Mouse (Mus musculus) hindbrain, embryonic 15.5 days (tissue): Measurements from ENCODE around the gene Cpvl. TPM values are rescaled to one million over a fixed set of nuclear protein-coding genes. Genes with fewer than 3 reads are reported as not detected.

ENCODE experiments used
- ATAC-seq: fragments of 200-750 bp; cut with Nextera tagmentation; 2 replicates; pipeline ENCODE4 v1.8.0; 2017; ENCODE audit warnings: low read depth, moderate number of reproducible peaks, moderate TSS enrichment; ENCODE audit not compliant: low FRiP score
- H3K27ac ChIP-seq: fragments of 300-500 bp; sonication (generic); replicated peaks from 2 replicates; pipeline ENCODE4 v1.5.1; 2015; ENCODE audit warnings: mild to moderate bottlenecking, inconsistent platforms
- H3K27me3 ChIP-seq: fragments of 300-500 bp; sonication (generic); 2 replicates; pipeline ENCODE4 v1.6.1; 2015; ENCODE audit warnings: control low read depth, inconsistent platforms
- H3K36me3 ChIP-seq: fragments of 300-500 bp; sonication (generic); 2 replicates; pipeline ENCODE4 v1.6.1; 2015; ENCODE audit warnings: control low read depth, inconsistent platforms
- H3K4me1 ChIP-seq: fragments of 300-500 bp; sonication (generic); replicated peaks from 2 replicates; pipeline ENCODE4 v1.6.1; 2015; ENCODE audit warnings: control low read depth, inconsistent platforms
- H3K4me2 ChIP-seq: fragments of 300-500 bp; sonication (generic); 2 replicates; pipeline ENCODE4 v1.6.1; 2015; ENCODE audit warnings: moderate library complexity, mild to moderate bottlenecking, inconsistent platforms
- H3K4me3 ChIP-seq: fragments of 300-500 bp; sonication (generic); 2 replicates; pipeline ENCODE4 v1.5.1; 2015; ENCODE audit warnings: mild to moderate bottlenecking, inconsistent platforms
- H3K9ac ChIP-seq: fragments of 300-500 bp; sonication (generic); 2 replicates; pipeline ENCODE4 v1.6.1; 2015; ENCODE audit warnings: inconsistent platforms
- H3K9me3 ChIP-seq: fragments of 300-500 bp; sonication (generic); 2 replicates; pipeline ENCODE4 v1.6.1; 2016; ENCODE audit warnings: control low read depth, inconsistent platforms
- WGBS: fragments of 180-500 bp; shearing (Covaris S2); methylation state at CpG from one replicate; pipeline ENCODE4 v1.1.7; 2015; 5-methylcytosine and 5-hydroxymethylcytosine counted together
- polyA plus RNA-seq: library from polyadenylated mRNA; unstranded; fragments of >200 nt; fragmentation: Nextera tagmentation; extraction: Ambion mirVana; gene quantifications from 2 replicates; pipeline ENCODE4 v1.2.1, GENCODE M21; 2015

Cpvl gene
- polyA plus RNA-seq, 1 experiment from 2014 or later, result not detected

GRCm38 (mm10) chr6:53879567-53879966 is 98.9 kb downstream of the Cpvl start:
- no peak for ATAC-seq
- Histone ChIP-seq H3K4me1 (peaks cover 21% of the 10 kb centered on the region), H3K9me3 (no peaks in the 10 kb centered on the region), H3K9ac (no peak overlapping the region), H3K36me3 (no peaks in the 10 kb centered on the region), H3K4me3 (no peak overlapping the region), H3K27ac (no peak overlapping the region), H3K27me3 (no peaks in the 10 kb centered on the region), H3K4me2 (no peak overlapping the region)
- 93% methylated on average over 8 of the region's 8 CpGs for WGBS

- no peaks in the 10 kb centered on the region for H3K9me3 ChIP-seq
- 90% methylated on average over 9 of the region's 9 CpGs for WGBS
- H3K4me1 ChIP-seq, result peaks cover 4% of the 10 kb centered on the region; the same call in 1 of the 2 replicates
- ATAC-seq, result no peak
- no peak overlapping the region for H3K4me2 ChIP-seq
- no peak overlapping the region for H3K27ac ChIP-seq
- no peak overlapping the region for H3K9ac ChIP-seq
- no peak overlapping the region for H3K4me3 ChIP-seq
- no peaks in the 10 kb centered on the region for H3K27me3 ChIP-seq
- no peaks in the 10 kb centered on the region for H3K36me3 ChIP-seq
These were observed 103.5 kb downstream of the Cpvl start for GRCm38 (mm10) chr6:53874881-53875429.

GRCm38 (mm10) chr6:53871903-53872302 is 106.6 kb downstream of the Cpvl start:
- no peak overlapping the region for H3K9ac ChIP-seq
- no peaks in the 10 kb centered on the region for H3K27me3 ChIP-seq
- H3K4me2 ChIP-seq, result no peak overlapping the region
- ATAC-seq, result no peak
- 93% methylated on average over 6 of the region's 6 CpGs for WGBS
- no peak overlapping the region for H3K27ac ChIP-seq
- 0 out of 2 replicates have a peak, but pooled peaks cover 4% of the 10 kb centered on the region for H3K4me1 ChIP-seq
- H3K36me3 ChIP-seq, result no peaks in the 10 kb centered on the region
- no peaks in the 10 kb centered on the region for H3K9me3 ChIP-seq
- H3K4me3 ChIP-seq, result no peak overlapping the region

- Histone ChIP-seq H3K4me3 (no peak overlapping the region), H3K9ac (no peak overlapping the region), H3K4me2 (no peak overlapping the region), H3K4me1 (no peaks in the 10 kb centered on the region), H3K36me3 (no peaks in the 10 kb centered on the region), H3K9me3 (no peaks in the 10 kb centered on the region), H3K27ac (no peak overlapping the region), H3K27me3 (no peaks in the 10 kb centered on the region)
- ATAC-seq, result no peak
- 73% methylated on average over 2 of the region's 2 CpGs for WGBS
These were observed 115.5 kb downstream of the Cpvl start for GRCm38 (mm10) chr6:53863011-53863410.

GRCm38 (mm10) chr6:53859106-53859505 is 119.4 kb downstream of the Cpvl start:
- 49% methylated on average over 1 of the region's 1 CpGs for WGBS
- no peaks in the 10 kb centered on the region for H3K27me3 ChIP-seq
- no peaks in the 10 kb centered on the region for H3K4me1 ChIP-seq
- no peak overlapping the region for H3K27ac ChIP-seq
- ATAC-seq, result no peak
- H3K4me3 ChIP-seq, result no peak overlapping the region
- H3K9ac ChIP-seq, result no peak overlapping the region
- no peak overlapping the region for H3K4me2 ChIP-seq
- H3K9me3 ChIP-seq, result no peaks in the 10 kb centered on the region
- H3K36me3 ChIP-seq, result no peaks in the 10 kb centered on the region

GRCm38 (mm10) chr6:53857822-53858221 is 120.6 kb downstream of the Cpvl start:
- Histone ChIP-seq H3K4me1 (no peaks in the 10 kb centered on the region), H3K4me3 (no peak overlapping the region), H3K36me3 (no peaks in the 10 kb centered on the region), H3K9me3 (no peaks in the 10 kb centered on the region), H3K9ac (no peak overlapping the region), H3K27me3 (no peaks in the 10 kb centered on the region), H3K4me2 (no peak overlapping the region), H3K27ac (no peak overlapping the region)
- 55% methylated on average over 7 of the region's 7 CpGs for WGBS
- ATAC-seq, result no peak

GRCm38 (mm10) chr6:53856775-53857174 is 121.7 kb downstream of the Cpvl start:
- H3K36me3 ChIP-seq, result no peaks in the 10 kb centered on the region
- no peak overlapping the region for H3K4me3 ChIP-seq
- no peak overlapping the region for H3K27ac ChIP-seq
- 85% methylated on average over 2 of the region's 2 CpGs for WGBS
- no peaks in the 10 kb centered on the region for H3K4me1 ChIP-seq
- no peaks in the 10 kb centered on the region for H3K27me3 ChIP-seq
- ATAC-seq, result no peak
- H3K9ac ChIP-seq, result no peak overlapping the region
- no peaks in the 10 kb centered on the region for H3K9me3 ChIP-seq
- H3K4me2 ChIP-seq, result no peak overlapping the region

GRCm38 (mm10) chr6:53854971-53855856 is 123.3 kb downstream of the Cpvl start:
- Histone ChIP-seq H3K9ac (no peak overlapping the region), H3K4me3 (no peak overlapping the region), H3K27ac (peak overlapping the region; percentile 61), H3K9me3 (no peaks in the 10 kb centered on the region), H3K4me1 (no peaks in the 10 kb centered on the region), H3K36me3 (no peaks in the 10 kb centered on the region), H3K4me2 (no peak overlapping the region), H3K27me3 (no peaks in the 10 kb centered on the region)
- ATAC-seq, result peak; percentile 88
- WGBS, result 59% methylated on average over 12 of the region's 12 CpGs

GRCm38 (mm10) chr6:53854226-53854625 is 124.2 kb downstream of the Cpvl start:
- Histone ChIP-seq H3K36me3 (no peaks in the 10 kb centered on the region), H3K27me3 (no peaks in the 10 kb centered on the region), H3K9me3 (no peaks in the 10 kb centered on the region), H3K27ac (peak overlapping the region; percentile 61), H3K4me2 (no peak overlapping the region), H3K4me3 (no peak overlapping the region), H3K9ac (no peak overlapping the region), H3K4me1 (no peaks in the 10 kb centered on the region)
- 69% methylated on average over 2 of the region's 2 CpGs for WGBS
- ATAC-seq, result no peak

GRCm38 (mm10) chr6:53853546-53853945 is 124.9 kb downstream of the Cpvl start:
- 68% methylated on average over 3 of the region's 3 CpGs for WGBS
- no peak for ATAC-seq
- Histone ChIP-seq H3K4me1 (no peaks in the 10 kb centered on the region), H3K27ac (no peak overlapping the region), H3K4me3 (no peak overlapping the region), H3K9me3 (no peaks in the 10 kb centered on the region), H3K9ac (no peak overlapping the region), H3K27me3 (no peaks in the 10 kb centered on the region), H3K36me3 (no peaks in the 10 kb centered on the region), H3K4me2 (no peak overlapping the region)

- H3K27me3 ChIP-seq, result no peaks in the 10 kb centered on the region
- H3K9me3 ChIP-seq, result no peaks in the 10 kb centered on the region
- ATAC-seq, result no peak
- no peak overlapping the region for H3K4me2 ChIP-seq
- H3K4me1 ChIP-seq, result no peaks in the 10 kb centered on the region
- H3K4me3 ChIP-seq, result no peak overlapping the region
- no peaks in the 10 kb centered on the region for H3K36me3 ChIP-seq
- H3K9ac ChIP-seq, result no peak overlapping the region
- WGBS, result 97% methylated on average over 17 of the region's 17 CpGs
- H3K27ac ChIP-seq, result no peak overlapping the region
These were observed 133.8 kb downstream of the Cpvl start for GRCm38 (mm10) chr6:53844626-53845025.

GRCm38 (mm10) chr6:53825213-53825612 is 153.3 kb downstream of the Cpvl start:
- no peak overlapping the region for H3K4me3 ChIP-seq
- H3K27ac ChIP-seq, result no peak overlapping the region
- no peaks in the 10 kb centered on the region for H3K9me3 ChIP-seq
- 70% methylated on average over 4 of the region's 4 CpGs for WGBS
- H3K4me1 ChIP-seq, result peaks cover 16% of the 10 kb centered on the region
- no peaks in the 10 kb centered on the region for H3K36me3 ChIP-seq
- H3K9ac ChIP-seq, result no peak overlapping the region
- H3K4me2 ChIP-seq, result no peak overlapping the region
- H3K27me3 ChIP-seq, result peaks cover 11% of the 10 kb centered on the region
- ATAC-seq, result no peak
